Mouse (Mus musculus) thymus, postnatal 4 days (tissue): ENCODE data around the gene Ifnab.

Source experiments
- DNase-seq: peaks from one replicate; pipeline ENCODE4 v3.0.0; 2021

Gene Ifnab

GRCm38 (mm10) chr4:88691259-88691658 lies at the start of gene Ifnab:
Gene Ifnab, minus strand, starts transcription at chr4:88691359.
- no peak for DNase-seq

- DNase-seq: no peak
These were observed 47.9 kb upstream of the Ifnab start for GRCm38 (mm10) chr4:88739036-88739435.

- peak; percentile 87 for DNase-seq
These were observed 47.3 kb upstream of the Ifnab start for GRCm38 (mm10) chr4:88738480-88738879.

GRCm38 (mm10) chr4:88727324-88727723 lies 36.2 kb upstream of the Ifnab start:
- DNase-seq: peak; percentile 64

- no peak for DNase-seq
These were observed 35.6 kb upstream of the Ifnab start for GRCm38 (mm10) chr4:88726727-88727126.

GRCm38 (mm10) chr4:88723497-88724090 lies 32.4 kb upstream of the Ifnab start:
- no peak for DNase-seq

GRCm38 (mm10) chr4:88721791-88722721 lies 30.9 kb upstream of the Ifnab start, which contains the start of the genes Gm26566 and Klhl9:
Gene Gm26566, plus strand, starts transcription at chr4:88721805.
Gene Klhl9, minus strand, starts transcription at chr4:88722465.
- peak; percentile 92 for DNase-seq

- no peak for DNase-seq
These were observed 27.6 kb upstream of the Ifnab start for GRCm38 (mm10) chr4:88718715-88719114.

- DNase-seq: no peak
These were observed 23.9 kb upstream of the Ifnab start for GRCm38 (mm10) chr4:88715059-88715458.

- no peak for DNase-seq
These were observed 23.1 kb upstream of the Ifnab start for GRCm38 (mm10) chr4:88714281-88714680.

- no peak for DNase-seq
These were observed 16.1 kb upstream of the Ifnab start for GRCm38 (mm10) chr4:88707128-88707826.

GRCm38 (mm10) chr4:88705924-88706323 lies 14.8 kb upstream of the Ifnab start:
- no peak for DNase-seq

- DNase-seq: no peak
These were observed 8.1 kb upstream of the Ifnab start for GRCm38 (mm10) chr4:88699301-88699700.

GRCm38 (mm10) chr4:88698781-88699180 lies 7.6 kb upstream of the Ifnab start:
- no peak for DNase-seq

GRCm38 (mm10) chr4:88697753-88698152 lies 6.6 kb upstream of the Ifnab start:
- DNase-seq: no peak

- no peak for DNase-seq
These were observed 5.9 kb upstream of the Ifnab start for GRCm38 (mm10) chr4:88697108-88697507.

- peak; percentile 83 for DNase-seq
These were observed 5.2 kb upstream of the Ifnab start for GRCm38 (mm10) chr4:88696237-88696884.

- DNase-seq: no peak
These were observed 2.2 kb upstream of the Ifnab start for GRCm38 (mm10) chr4:88693392-88693791.

GRCm38 (mm10) chr4:88692537-88692936 lies 1.4 kb upstream of the Ifnab start:
- DNase-seq: no peak

GRCm38 (mm10) chr4:88683812-88684211 lies 7.3 kb downstream of the Ifnab start, which contains the start of gene Ifna2:
Gene Ifna2, minus strand, starts transcription at chr4:88683912.
- DNase-seq: no peak

GRCm38 (mm10) chr4:88681353-88681752 lies 9.8 kb downstream of the Ifnab start:
- no peak for DNase-seq

GRCm38 (mm10) chr4:88680362-88680761 lies 10.8 kb downstream of the Ifnab start:
- DNase-seq: peak; percentile 53

GRCm38 (mm10) chr4:88676824-88677223 lies 14.3 kb downstream of the Ifnab start, which contains the start of gene Ifna16:
Gene Ifna16, minus strand, starts transcription at chr4:88676924.
- no peak for DNase-seq
